Mouse (Mus musculus): Measurements from ENCODE around the gene Mrpl52.

The Mrpl52 gene

GRCm38 (mm10) chr14:54426689-54427398, at the start of gene Mrpl52:
Gene Mrpl52 (plus strand): TSS chr14:54426909.
- DNase-seq (ENCODE audit: low spot score) = peak; percentile 87

GRCm38 (mm10) chr14:54377166-54377565, 49.5 kb upstream of the Mrpl52 start:
- DNase-seq (ENCODE audit: low spot score) = no peak

GRCm38 (mm10) chr14:54379571-54379970, 47.1 kb upstream of the Mrpl52 start:
- no peak for DNase-seq (ENCODE audit: low spot score)

- DNase-seq (ENCODE audit: low spot score) = no peak
Measured at GRCm38 (mm10) chr14:54380616-54381015, 46.1 kb upstream of the Mrpl52 start.

- DNase-seq (ENCODE audit: low spot score) = no peak
Measured at GRCm38 (mm10) chr14:54381816-54382215, 44.9 kb upstream of the Mrpl52 start.

- DNase-seq (ENCODE audit: low spot score) = no peak
Measured at GRCm38 (mm10) chr14:54382641-54383040, 44.1 kb upstream of the Mrpl52 start.

- no peak for DNase-seq (ENCODE audit: low spot score)
Measured at GRCm38 (mm10) chr14:54383355-54383771, 43.3 kb upstream of the Mrpl52 start.

GRCm38 (mm10) chr14:54384396-54384795, 42.3 kb upstream of the Mrpl52 start:
- no peak for DNase-seq (ENCODE audit: low spot score)

GRCm38 (mm10) chr14:54385968-54386618, 40.6 kb upstream of the Mrpl52 start:
- no peak for DNase-seq (ENCODE audit: low spot score)

- DNase-seq (ENCODE audit: low spot score) = no peak
Measured at GRCm38 (mm10) chr14:54387546-54387945, 39.2 kb upstream of the Mrpl52 start.

GRCm38 (mm10) chr14:54390843-54391242, 35.9 kb upstream of the Mrpl52 start:
- DNase-seq (ENCODE audit: low spot score) = no peak

- no peak for DNase-seq (ENCODE audit: low spot score)
Measured at GRCm38 (mm10) chr14:54393794-54394193, 32.9 kb upstream of the Mrpl52 start.

GRCm38 (mm10) chr14:54394309-54394708, 32.4 kb upstream of the Mrpl52 start:
- DNase-seq (ENCODE audit: low spot score) = no peak

GRCm38 (mm10) chr14:54396685-54397084, 30.0 kb upstream of the Mrpl52 start:
- no peak for DNase-seq (ENCODE audit: low spot score)

GRCm38 (mm10) chr14:54397872-54398527, 28.7 kb upstream of the Mrpl52 start:
- DNase-seq (ENCODE audit: low spot score) = no peak

- DNase-seq (ENCODE audit: low spot score) = no peak
Measured at GRCm38 (mm10) chr14:54398528-54398916, 28.2 kb upstream of the Mrpl52 start.

GRCm38 (mm10) chr14:54398921-54399382, 27.8 kb upstream of the Mrpl52 start:
- DNase-seq (ENCODE audit: low spot score) = no peak

GRCm38 (mm10) chr14:54401723-54402122, 25.0 kb upstream of the Mrpl52 start:
- DNase-seq (ENCODE audit: low spot score) = no peak

GRCm38 (mm10) chr14:54408336-54409056, 18.2 kb upstream of the Mrpl52 start:
- no peak for DNase-seq (ENCODE audit: low spot score)

- DNase-seq (ENCODE audit: low spot score) = no peak
Measured at GRCm38 (mm10) chr14:54409057-54409645, 17.6 kb upstream of the Mrpl52 start.

- DNase-seq (ENCODE audit: low spot score) = no peak
Measured at GRCm38 (mm10) chr14:54409980-54410810, 16.5 kb upstream of the Mrpl52 start.

Measured in left cerebral cortex, adult 11 months (tissue).